Mouse (Mus musculus) cerebellum, adult 18-20 months (tissue): ENCODE measurements around the gene Iqce.
A peak's percentile ranks its signal among the peaks of the same experiment; 100 is the strongest.

Experiments
- DNase-seq, 2 experiments: peaks; one replicate each; pipeline ENCODE4 v3.0.0; 2021

Iqce gene

DNA sequence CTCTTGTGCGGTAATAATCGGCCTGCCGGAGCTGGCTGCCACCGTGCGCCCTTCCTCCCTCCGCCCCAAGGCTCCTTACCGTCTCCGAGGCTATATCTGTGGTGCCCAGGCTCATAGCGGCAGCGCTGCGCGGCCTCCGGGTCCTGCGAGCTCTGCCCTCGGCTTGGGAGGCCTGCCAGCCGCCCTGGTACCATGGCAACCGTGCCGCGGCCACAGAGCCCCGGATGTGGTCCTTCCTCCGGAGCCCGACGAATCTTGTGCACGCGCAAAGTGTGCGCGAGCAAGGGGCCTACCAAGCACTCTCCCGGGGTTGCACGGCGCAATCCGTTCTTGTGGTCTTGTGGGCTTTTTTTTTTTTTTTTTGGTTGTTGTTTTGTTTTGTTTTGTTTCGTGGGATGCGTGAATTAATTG lies at the start of gene Iqce:
TSS of gene Iqce (minus strand) at position 276 of the 411 bp plus-strand sequence.
- DNase-seq: peak; percentile 97 to 98

DNA sequence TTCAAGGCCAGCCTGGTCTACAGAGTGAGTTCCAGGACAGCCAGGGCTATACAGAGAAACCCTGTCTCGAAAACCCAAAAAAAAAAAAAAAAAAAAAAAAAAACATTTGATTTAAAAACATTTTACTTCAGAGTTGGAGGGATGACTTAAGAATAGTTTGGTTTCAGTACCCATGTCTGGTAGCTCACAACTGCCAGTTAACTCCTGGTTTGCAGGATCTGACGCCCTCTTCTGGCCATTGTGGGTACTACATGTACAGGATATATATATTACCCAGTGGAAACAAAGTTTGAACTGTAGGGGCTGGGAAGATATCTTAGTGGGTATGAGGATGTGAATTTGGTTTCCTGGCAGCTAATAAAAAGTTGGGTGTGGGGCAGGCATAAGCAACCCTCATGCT lies 48.7 kb upstream of the Iqce start:
- DNase-seq: peak in 1 of 2 experiments; percentile 29

DNA sequence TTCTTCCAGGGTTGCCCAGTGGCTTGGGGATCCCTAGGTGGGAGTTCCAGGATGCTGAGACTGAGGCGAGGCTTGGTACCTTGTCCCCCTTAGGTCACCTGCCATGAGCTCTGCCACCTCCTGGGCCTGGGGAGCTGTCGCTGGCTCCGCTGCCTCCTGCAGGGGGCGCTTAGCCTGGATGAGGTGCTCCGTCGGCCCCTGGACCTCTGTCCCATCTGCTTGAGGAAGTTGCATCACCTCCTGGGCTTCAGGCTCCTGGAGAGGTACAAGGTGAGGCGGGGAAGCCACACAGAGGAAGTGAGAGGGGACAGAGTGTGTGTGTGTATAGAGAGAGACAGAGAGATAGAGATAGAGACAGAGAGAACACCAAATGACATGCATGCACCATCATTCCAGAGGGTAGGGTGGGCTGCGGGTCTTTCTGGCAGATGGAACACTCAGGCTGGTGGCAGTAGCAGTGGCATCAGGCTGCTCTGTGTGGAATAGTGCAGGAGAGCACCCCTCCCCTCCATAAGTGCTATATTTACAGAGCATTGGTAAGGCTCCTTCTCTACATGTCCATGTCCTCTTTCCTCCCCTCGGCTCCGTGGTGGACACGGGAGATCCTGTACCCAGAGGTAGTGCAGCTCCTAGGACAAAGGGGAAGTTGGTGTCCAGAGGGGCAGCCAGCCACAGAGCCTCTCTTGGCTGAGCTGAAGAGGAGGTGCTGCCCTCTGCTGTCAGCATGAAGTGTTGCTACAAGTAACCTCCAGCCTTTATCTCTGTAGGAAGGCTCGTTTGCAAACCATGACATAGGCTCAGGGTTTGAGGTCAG lies 47.1 kb upstream of the Iqce start:
- peak; percentile 78 to 80 for DNase-seq

DNA sequence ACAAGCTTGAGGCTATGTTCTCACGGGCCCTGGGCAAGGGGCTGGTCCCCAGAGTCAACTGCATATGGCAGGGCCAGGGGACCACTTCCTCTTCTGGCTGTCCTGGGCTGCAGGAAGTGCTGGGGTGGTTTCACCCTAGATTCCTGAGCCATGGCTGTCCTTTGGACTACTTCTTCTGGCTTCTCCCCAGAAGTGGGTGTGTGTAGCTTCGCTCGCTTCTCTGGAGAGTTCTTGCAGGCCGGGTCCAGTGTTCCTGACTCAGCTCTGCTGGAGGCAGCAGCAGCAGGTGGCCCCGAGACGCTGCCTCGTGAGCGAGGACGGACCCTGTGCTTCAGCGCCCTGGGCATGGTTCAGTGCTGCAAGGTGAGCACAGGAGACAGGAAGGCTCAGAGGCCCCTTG lies 46.2 kb upstream of the Iqce start:
- DNase-seq: no peak

DNA sequence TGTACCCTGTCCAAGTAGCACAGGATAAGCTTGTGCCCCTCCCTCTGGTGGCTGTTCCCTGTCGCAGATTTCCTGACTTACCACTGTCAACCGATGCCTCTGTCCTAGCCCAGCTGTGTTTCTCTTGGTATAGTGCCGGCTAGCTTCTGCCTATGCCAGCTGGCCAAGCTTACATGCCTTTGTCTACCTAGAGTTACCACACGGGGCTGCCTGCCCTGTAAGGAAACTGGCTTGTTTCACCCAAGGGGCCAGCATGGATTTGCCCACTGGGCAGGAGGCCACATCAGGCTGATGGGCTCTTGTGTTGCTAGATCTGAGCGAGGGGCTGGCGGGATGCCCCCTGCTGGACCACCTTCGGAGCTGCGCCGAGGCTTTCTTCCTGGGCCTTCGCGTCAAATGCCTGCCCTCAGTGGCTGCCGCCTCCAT lies 41.5 kb upstream of the Iqce start:
- no peak for DNase-seq

DNA sequence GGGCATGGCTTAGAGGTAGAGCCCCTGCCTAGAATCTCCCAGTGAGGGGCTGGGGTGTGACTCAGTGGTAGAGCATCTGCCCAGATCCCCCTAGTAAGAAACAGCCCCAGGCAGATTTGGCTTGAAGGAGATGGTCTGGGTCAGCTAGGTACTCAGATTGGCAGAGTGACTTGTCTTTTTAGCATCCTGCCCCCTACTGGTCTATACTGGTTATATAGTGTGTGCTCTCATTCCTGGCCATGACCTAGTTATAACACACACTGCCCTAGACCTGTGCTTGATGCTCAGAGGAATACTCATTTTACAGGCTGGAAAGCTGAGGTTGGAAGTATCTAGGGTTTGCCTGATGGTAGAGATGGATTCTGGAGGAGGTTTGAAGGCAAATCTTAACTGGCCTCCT lies 39.7 kb upstream of the Iqce start:
- no peak for DNase-seq

DNA sequence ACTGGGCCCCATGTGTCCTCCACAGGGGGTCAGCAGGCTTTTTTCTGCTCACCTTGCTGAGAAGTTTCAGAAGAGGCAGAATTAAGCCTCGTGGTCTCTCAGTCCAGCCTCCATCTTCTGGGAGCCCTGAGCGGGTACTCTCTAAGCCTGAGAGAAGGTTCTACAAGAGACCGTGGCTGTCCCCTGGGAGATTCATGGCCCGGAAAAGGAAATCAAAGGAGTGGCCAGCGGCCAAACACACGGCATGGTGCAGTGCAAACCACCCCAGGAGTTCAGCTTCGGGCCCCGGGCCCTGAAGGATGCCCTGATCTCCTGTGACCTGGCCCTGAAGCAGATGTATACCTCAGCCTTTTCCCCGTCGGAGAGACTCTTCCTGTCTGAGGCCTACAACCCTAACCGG lies 38.9 kb upstream of the Iqce start:
- DNase-seq: no peak

DNA sequence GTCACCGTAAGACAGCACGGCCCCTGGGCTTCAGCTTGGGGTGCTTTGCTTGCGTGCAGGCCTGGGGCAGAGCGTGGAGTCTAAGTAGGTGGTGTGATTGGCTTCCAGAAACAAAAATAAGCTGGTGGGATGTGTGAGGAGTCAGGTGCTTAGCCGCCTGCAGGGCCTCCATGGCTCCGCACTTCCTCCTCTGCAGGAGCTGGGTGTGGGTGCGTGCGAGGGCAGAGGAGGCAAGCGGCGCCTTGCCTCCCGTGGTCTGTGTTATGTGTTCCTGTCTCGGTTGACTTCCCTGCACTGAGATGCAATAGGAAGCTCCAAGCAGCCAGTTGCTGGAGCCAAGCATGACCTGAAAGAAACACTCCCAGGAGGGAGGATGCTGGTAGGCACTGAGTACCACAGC lies 37.6 kb upstream of the Iqce start:
- no peak for DNase-seq

DNA sequence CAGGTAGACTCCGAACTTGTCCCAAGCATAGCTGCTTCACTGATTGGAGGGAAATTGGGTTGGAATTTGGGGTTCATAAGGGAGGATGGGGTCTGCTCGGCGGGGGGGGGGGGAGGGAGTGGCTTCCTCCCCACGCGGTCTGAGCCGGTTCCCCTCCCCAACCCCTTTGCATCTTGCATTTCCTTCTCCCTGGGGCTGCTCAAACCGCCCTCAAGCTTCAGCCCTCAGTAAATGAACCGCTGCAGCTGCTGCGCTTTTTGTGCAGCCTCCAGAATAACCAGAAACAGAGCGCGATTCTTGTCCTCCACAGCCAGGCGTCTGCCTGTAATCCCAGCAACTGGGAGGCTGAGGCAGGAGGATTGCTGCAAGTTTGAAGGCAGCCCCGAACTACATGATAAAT lies 34.0 kb upstream of the Iqce start:
- DNase-seq: no peak

DNA sequence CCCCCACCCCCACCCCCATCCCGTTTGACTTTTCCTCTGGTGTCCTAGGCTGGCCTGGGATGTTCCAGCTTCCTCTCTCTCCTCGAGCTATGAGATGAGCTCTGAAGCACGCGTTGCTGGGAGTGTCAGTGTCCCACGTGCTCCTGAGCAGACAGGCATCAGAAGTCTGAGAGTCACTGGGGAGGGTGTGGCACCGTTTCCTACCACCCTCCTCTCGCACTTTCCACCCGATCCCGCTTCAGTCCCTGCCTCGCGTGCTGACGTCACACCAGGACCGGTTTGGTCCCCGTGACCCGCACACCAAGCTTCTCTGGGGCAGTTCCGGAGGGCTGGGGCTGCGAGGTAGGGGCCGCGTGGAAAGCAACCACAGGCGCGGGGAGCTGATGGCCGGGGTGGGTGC lies 33.1 kb upstream of the Iqce start:
- no peak for DNase-seq

DNA sequence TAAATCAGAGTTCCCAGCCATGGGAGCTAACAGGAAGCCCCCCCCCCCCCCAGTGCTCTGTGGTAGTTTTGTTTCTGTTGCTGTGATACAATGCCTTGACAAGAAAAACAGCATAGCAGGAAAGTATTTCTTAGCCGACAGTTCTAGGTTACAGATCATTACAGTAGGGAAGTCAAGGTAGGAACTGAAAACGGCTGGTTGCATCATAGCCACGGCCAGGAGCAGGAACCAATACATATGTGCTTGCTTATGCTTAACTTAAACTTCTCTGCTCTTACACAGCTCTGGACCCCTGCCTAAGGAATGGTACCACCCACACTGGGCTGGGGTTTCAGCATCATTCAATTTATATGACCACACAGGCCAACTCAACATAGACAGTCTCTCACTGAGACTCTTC lies 31.2 kb upstream of the Iqce start:
- no peak for DNase-seq

DNA sequence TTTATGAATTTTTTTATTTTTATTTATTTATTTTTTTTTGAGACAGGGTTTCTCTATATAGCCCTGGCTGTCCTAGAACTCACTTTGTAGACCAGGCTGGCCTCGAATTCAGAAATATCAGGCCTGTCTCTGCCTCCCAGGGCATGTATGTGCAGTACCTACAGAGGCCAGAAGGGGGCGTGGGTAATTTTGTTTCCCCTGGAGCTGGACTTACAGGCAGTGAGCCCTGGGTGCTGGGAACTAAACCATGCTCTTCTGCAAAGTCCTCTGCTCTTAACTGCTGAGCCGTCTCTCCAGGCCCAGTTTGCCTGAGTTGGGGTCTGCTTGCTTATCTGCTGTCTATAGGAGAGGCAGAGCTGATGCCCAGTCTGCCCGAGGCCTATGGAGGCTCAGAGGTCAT lies 30.0 kb upstream of the Iqce start:
- no peak for DNase-seq

DNA sequence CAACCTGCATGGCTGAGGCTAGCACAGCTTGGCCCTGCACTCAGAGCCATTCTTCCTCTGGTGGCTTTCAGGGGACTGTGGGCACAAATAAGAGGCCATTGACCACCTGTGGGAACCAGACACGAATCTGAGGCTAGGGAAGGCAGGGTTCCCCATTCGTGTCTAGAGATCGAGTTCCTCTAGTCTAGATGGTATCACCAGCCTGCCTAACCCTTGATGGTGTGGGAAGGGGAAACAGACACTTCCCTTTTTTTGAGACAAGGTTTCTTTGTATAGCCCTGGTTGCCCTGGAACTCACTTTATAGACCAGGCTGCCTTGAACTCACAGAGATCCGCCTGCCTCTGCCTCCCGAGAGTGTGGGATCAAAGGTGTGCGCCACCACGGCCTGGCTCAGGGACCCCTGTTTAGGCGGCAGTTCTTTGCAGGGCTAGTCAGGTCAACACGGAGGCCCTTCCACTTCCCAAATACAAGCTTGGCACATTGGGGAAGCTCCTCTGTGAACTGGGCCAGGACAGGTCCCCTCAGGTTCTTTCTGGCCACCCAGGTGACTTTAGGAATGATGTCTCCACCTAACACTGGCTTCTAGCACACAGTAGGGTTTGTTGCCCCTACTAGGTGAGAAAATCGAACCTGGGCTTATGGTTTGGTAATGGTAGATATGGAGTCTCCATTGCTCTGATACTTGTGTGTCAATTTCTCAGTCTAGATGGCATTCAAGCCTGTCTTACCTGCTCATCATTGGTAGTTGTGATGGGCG lies 29.0 kb upstream of the Iqce start:
- DNase-seq: no peak

DNA sequence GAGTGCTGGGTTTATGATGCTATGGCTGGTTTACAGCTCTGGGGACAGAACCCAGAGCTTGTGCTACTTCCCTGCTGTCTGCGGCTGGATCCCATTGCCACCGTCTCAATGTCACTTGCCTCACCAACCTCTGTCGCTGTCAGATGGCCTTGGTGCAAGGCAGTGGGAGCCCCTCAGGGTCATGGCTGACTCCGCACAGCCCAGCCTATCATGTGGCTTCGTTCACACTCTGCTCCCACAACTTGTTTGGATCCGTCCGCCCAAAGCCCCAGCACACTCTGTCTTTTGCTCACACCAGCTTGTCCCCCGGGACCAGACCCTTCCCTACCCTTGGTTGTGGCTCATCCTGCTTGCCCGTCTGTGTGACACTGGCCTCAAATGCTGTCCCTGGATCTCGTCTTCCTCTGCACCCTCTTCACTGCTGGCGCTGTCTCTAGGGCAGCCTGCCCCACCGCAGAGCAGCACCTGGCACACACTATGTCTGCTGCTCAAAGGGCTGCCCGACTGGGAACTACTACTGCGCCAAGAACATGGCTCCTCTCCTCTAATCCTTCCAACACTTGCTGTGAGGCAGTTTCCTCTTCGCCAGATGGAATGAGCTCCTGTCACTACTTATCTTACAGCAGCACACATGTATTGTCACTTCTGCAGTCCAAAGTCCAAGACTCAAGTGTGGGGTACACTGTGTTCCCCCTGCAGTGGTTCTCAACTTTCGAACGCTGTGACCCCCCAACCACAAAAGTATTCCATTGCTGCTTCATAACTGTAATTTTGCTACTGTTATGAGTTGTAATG lies 25.0 kb upstream of the Iqce start:
- DNase-seq: no peak

DNA sequence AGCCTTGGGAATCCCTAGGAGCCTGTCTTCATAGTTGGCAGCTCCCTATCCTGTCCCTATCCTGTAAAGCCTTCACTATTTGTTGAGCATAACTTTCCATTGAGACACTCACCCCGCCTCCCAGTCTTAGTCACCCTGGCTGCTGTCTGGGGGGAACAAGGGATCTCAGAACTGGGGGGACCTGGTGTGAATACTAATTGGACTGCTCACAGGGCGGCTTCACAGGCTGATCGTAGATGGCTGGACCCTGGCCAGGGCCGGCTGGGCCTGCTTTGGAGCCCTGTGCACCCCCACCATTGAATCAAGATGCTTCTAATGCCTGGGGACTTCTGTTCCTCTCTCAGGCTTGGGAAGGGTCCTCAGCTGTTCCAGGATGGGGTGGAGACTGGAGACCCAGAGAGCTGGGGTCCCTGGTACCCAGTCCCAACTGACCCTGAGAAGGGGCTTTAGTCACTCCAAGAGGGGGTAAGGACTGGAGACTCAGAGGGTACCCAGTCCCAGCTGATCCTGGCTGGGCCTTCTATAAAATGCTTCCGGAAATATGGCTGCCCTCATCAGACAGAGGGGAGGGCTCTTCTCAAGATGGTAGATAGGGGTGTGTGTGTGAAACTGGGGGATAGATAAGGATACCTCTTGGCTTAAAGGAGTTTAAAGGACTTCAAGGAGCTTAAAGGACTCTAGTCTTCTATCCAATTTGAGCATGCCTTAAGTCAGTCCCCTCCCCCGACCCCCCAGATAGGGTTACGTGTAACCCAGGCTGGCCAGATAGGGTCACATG lies 24.1 kb upstream of the Iqce start:
- peak in 1 of 2 experiments; percentile 19 for DNase-seq

DNA sequence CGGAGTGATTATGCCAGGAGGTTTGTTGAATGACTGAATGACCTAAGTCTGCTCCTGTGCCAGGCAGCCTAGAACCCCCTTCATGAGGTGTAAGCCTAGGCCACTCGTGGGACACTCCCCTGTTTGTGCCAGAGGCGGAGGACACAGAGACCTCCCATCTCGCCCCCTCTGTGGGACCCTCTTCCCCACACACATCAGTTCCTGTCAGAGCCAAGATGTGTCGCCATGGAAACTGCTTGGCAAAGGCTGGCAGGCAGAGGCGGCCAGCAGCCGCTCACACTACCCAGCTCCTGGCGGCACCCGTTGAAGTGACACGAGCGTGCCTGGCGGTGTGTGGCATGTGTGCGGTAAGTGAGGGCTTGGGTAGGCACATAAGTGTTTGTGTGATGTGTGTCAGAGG lies 21.6 kb upstream of the Iqce start, which contains the start of gene Amz1:
TSS of gene Amz1 (plus strand) at position 306 of the 400 bp plus-strand sequence.
- no peak for DNase-seq

DNA sequence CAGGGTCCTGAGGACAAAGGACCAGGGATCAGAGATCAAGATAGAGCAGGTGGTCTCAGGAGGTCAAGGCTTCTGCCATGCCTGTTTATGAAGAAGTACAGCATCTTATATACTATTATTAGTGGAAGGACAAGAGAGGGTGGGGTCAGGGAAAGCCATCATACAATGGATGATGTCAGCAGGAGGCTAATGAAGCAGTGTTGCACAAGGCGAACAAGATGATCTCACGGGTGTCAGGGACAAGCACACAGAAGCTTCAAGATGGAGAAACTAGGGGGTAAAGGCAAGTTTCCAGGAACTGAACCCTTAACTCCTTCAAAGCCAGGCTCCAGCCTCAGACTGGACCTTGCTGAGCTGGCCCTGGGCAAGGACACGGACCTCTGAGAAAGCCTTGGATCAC lies 19.9 kb upstream of the Iqce start:
- no peak for DNase-seq

DNA sequence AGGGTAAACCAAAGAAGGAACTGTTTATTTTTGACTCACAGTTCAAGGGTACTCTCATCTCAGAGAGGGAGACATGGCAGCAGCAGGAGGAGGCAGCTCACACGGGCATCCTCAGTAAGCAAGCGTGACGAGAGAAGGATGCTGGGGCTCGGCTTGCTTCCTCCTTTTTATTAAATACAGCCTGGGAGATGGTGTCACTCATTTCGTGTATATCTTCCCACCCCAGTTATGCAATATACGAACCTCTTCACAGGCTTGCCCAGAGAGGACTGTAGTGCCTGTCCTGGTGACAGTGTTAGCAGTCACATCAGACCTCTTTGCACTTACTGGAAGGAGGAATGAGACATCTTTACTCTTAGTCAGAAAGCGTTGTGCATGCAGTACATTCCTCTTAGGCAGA lies 18.6 kb upstream of the Iqce start:
- no peak for DNase-seq

DNA sequence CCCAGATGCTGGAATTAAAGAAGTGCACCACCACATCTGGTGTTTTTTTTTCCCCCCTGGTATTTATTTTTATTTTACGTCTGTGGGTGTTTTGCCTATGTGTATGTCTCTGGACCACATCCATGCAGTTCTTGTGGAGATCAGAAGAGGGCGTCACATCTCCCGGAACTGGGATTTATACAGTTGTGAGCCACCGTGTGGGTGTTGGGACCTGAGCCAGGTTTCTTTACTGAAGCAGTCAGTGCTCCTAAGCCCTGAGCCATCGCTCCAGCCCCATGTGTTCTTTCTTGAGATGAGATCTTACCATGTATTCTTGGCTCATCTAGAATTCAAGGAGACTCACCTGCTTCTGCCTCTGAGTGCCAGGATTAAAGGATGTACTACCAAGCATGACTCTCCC lies 8.9 kb upstream of the Iqce start:
- no peak for DNase-seq

DNA sequence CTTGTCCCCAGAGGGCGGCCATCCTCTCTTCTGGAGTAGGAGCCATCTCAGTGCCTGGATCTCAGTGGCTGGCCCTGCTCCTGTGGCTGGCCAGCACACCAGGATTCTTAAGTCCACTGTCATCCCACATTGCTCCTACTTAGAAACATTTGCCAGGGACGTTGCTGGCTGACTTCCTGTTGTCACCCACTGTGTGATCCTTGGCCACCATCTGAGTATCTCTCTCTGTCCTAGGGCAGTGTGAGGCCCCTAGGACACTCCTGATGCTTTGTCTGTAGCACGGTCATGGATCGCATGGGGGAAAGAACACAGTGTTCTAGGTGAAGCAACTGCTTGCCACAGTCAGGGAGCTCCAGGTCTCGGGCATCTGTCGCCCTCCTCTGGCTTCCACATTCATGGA lies 8.1 kb upstream of the Iqce start:
- DNase-seq: no peak

DNA sequence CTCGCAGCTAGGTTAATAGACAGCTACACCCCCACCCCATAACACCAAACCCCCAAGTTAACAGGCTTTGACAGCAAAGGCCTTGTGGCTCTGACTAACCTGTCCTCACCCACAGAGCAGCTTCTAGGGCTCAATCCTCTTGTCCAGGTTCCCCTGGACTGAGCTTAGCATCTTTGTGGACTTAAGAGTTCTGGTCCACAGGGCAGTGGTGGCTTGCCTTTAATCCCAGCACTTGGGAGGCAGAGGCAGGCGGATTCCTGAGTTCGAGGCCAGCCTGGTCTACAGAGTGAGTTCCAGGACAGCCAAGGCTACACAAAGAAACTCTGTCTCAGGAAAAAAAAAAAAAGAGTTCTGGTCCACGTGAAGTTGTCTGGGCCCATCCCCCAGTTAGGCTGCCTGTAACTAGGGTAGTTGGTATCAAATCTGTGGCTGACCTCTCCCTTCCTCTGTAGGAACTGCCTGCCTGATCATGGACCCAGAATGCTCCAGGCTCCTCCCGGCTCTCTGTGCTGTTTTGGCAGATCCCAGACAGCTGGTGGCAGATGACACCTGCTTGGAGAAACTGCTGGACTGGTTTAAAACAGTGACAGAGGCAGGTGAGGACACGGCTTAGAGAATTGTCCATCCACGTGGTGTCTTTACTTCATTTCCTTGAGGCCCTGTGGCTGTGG lies 3.5 kb upstream of the Iqce start:
- peak in 1 of 2 experiments; percentile 14 for DNase-seq
